Mouse (Mus musculus): Measurements from ENCODE around the gene Serpina1e. TPM values are rescaled to one million over a fixed set of nuclear protein-coding genes. Genes with fewer than 3 reads are reported as not detected.
"Not testable (repeated sequence)": the region's sequence is repeated elsewhere in the genome, so short reads cannot be mapped to it uniquely, and the experiment has no call there.

Serpina1e gene
- total RNA-seq, 2 experiments from 2014 or later = not detected

DNA sequence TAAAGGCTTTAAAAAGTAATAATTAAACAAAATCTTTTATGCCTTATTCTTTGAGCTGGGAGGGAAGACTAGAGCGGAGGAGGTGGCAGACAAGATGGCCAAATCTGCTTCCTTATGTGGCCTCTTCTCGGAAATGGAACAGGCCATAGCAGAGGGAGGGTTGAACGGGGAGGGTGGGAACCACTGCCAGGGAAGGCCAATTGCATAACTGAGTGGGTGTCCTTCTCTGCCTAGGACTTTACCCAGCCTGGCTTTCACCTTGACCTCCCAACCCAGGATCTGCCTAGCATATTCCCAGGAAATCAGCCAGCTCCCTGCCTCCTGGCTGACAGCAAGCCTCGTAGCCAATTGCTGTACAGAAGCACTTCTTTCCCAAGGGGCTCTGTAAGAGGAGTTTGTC lies 4.5 kb upstream of the Serpina1e start:
- no peak for ATAC-seq (replicated peaks; ENCODE audit: poor library complexity)

GRCm38 (mm10) chr12:103962860-103963259 lies 4.1 kb upstream of the Serpina1e start:
- no peak for ATAC-seq (replicated peaks; ENCODE audit: poor library complexity)

DNA sequence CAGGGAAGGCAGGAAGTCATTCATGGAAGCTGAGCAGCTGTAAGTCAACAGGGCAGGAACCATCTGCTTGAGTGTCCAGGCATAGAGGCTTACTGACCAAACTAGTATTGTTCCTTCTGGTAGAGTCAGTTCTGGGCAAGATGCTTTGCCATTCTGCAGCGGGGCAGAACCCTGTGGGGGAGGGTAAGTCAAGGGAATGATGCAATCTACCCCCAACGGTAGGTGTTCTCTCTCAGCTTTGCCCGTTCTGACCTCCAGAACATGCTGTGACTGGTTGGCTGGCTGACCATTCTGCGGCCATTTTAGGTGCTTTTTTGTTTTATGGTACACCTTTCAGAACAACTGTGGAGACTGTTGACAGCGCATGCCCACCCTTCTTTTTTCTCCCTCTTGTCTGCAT lies 3.6 kb upstream of the Serpina1e start:
- no peak for ATAC-seq (replicated peaks; ENCODE audit: poor library complexity)

- ATAC-seq (replicated peaks; ENCODE audit: poor library complexity) = no peak
Observed at GRCm38 (mm10) chr12:103961716-103962115, 2.9 kb upstream of the Serpina1e start.

DNA sequence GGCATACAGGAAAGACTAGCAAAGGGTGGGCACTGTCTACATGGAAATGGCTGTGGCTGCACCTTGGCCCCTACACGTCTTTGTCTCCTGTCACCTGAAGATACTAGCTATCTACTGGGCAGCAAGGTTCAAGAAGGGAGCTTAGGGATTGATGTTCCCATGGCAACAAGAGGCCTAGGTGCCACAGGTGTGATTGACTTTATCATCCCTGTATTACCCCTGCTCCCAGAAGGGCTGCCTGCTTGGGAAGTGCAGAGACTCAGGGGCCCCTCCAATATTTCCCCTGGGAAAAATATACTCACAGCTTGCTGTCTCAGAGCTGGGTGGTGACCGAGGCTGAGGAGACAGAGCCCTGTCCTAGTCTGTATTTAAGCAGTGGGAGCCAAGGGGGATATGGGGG lies 2.2 kb downstream of the Serpina1e start:
- ATAC-seq (replicated peaks; ENCODE audit: poor library complexity) = not testable (repeated sequence)

GRCm38 (mm10) chr12:103952972-103953371 lies 5.8 kb downstream of the Serpina1e start:
- ATAC-seq (replicated peaks; ENCODE audit: poor library complexity) = not testable (repeated sequence)

DNA sequence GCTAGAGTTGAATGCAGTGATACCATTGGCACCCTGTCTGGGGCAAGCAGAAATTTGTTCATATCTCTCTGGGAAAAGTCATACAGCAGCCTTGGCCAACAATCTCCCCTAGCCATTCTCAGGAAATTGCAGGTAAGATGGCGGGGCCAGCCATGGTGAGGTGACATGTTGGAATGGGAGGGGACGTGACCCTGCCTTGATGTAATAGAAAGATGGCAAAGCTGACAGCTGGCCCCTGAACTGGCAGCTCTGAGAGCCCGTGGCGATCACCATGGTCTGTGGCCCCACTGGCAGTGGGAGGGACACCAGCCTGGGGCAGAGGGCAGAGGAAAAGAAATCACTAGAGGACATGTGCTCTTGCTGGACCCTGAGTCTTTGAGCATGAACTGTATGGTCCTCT lies 12.5 kb downstream of the Serpina1e start:
- ATAC-seq (replicated peaks; ENCODE audit: poor library complexity) = no peak

DNA sequence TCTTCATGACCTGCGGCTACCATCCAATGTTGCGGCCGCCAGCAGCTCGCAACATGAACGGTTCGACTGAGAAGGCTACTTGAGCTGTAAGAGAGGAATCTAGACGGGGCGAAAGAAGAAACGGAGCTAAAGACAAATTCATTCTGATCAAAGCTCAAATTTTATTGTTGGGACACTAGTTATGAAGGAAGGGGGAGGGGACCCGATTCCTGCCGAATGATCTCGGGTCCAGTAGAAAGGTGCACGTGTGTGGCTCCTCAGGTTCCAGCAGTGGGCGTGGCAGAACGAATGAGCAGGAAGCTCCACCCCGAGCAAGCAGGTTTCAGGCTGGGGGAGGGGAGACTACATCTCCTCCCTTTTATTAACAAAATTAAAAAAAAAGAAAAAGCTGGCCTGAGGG lies 49.6 kb downstream of the Serpina1e start:
- not testable (repeated sequence) for ATAC-seq (replicated peaks; ENCODE audit: poor library complexity)

- ATAC-seq (replicated peaks; ENCODE audit: poor library complexity) = not testable (repeated sequence)
Observed at GRCm38 (mm10) chr12:103907746-103908145, 51.0 kb downstream of the Serpina1e start.

DNA sequence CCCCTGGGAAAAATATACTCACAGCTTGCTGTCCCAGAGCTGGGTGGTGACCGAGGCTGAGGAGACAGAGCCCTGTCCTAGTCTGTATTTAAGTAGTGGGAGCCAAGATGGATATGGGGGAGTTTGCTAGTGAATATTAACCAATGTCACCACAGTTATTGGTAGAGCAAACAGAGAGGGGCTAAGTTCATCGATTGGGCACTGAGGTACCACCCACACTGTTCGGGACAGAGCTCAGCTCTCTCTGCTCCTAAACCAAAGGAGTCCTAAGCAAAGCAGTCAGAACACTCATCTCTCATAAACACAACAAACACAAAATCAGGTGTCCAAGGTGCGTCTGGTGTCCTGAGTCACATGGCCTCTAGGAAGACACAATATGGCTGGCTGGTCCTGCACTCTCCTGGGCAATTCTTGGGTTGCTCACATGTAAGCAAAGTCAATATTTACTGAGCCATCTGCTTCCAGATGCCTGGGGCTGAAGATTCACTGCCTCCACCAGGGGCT lies 53.9 kb downstream of the Serpina1e start, which contains the start of gene Serpina1c:
Gene Serpina1c, minus strand, starts transcription at position 51 of the 504 bp plus-strand sequence.
- not testable (repeated sequence) for ATAC-seq (replicated peaks; ENCODE audit: poor library complexity)

GRCm38 (mm10) chr12:103901929-103902328 lies 56.8 kb downstream of the Serpina1e start:
- not testable (repeated sequence) for ATAC-seq (replicated peaks; ENCODE audit: poor library complexity)

Other genes starting within 250 kb of the Serpina1e start
- gene Serpina1d, start 185.4 kb downstream of the Serpina1e start, total RNA-seq (2015) = not detected in 2 replicates
- not detected in 2 replicates for gene Serpina1d, start 185.4 kb downstream of the Serpina1e start, total RNA-seq (2017)
- gene Serpina1b, start 128.6 kb downstream of the Serpina1e start, total RNA-seq (2015) = not detected in 2 replicates
- gene Serpina1b, start 128.6 kb downstream of the Serpina1e start, total RNA-seq (2017) = not detected in 2 replicates
- gene Serpina1a, start 95.4 kb downstream of the Serpina1e start, total RNA-seq (2015) = not detected in 2 replicates
- not detected in 2 replicates for gene Serpina1a, start 95.4 kb downstream of the Serpina1e start, total RNA-seq (2017)
- gene Serpina1c, start 54.1 kb downstream of the Serpina1e start, total RNA-seq (2015) = not detected in 2 replicates
- not detected in 2 replicates for gene Serpina1c, start 54.1 kb downstream of the Serpina1e start, total RNA-seq (2017)
- gene Serpina11, start 31.0 kb upstream of the Serpina1e start, total RNA-seq (2015) = 0.22 TPM in 1 of 2 replicates, not detected in the other
- gene Serpina11, start 31.0 kb upstream of the Serpina1e start, total RNA-seq (2017) = not detected in 2 replicates
- gene Serpina9, start 54.8 kb upstream of the Serpina1e start, total RNA-seq (2015) = not detected in 2 replicates
- not detected in 2 replicates for gene Serpina9, start 54.8 kb upstream of the Serpina1e start, total RNA-seq (2017)
- 0.24 TPM in 1 of 2 replicates, not detected in the other for gene Serpina12, start 85.5 kb upstream of the Serpina1e start, total RNA-seq (2015)
- 0.30 TPM in 1 of 2 replicates, not detected in the other for gene Serpina12, start 85.5 kb upstream of the Serpina1e start, total RNA-seq (2017)
- not detected in 2 replicates for gene Serpina5, start 142.1 kb upstream of the Serpina1e start, total RNA-seq (2015)
- not detected in 2 replicates for gene Serpina5, start 142.1 kb upstream of the Serpina1e start, total RNA-seq (2017)
- gene Serpina3a, start 153.7 kb upstream of the Serpina1e start, total RNA-seq (2015) = not detected in 2 replicates
- gene Serpina3a, start 153.7 kb upstream of the Serpina1e start, total RNA-seq (2017) = not detected in 2 replicates
- not detected in 2 replicates for gene Serpina3b, start 169.0 kb upstream of the Serpina1e start, total RNA-seq (2015)
- gene Serpina3b, start 169.0 kb upstream of the Serpina1e start, total RNA-seq (2017) = not detected in 2 replicates
- gene Serpina3c, start 194.9 kb upstream of the Serpina1e start, total RNA-seq (2015) = not detected in 2 replicates
- gene Serpina3c, start 194.9 kb upstream of the Serpina1e start, total RNA-seq (2017) = not detected in 2 replicates